Comparison of ENCODE assay signal across 10 mouse cellular contexts in the genomic region with DNA sequence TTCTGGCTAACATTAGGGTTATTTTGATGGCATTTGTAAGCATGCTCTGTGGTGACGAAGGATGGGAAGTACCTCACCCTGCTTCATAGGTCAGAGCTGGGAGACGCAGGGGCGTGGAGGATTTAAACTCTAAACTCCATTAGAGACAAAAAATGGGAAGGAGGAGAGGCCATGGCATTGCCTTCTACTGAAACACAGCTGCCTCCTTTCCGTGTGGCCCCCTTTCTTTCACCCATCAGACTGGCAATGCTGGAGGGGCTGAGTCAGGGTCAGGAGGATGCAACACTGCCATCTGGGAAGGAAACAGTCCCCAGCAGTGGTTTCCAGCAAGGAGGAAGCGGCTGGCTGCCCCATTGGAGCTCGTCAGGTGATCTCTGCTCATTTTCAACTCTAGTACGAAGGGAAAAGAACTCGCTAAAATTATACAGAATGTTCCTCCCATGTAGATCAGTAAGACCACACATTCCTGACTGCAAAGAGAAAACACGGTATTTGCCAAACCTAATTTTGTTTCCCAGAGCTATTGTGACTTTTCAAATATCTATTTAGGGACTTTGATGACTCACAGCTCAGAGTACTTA. TPM values are rescaled to one million over a fixed set of nuclear protein-coding genes. Genes with fewer than 3 reads are reported as not detected.
DNase-seq lines count a peak whose midpoint lies in the region; ATAC-seq and TF ChIP-seq lines count a peak whose summit lies in the region.
"Had no signal": no experiment of that assay in that cellular context is flagged by ENCODE, and none has a peak within 500 bp of the region (broad histone marks: within the 10 kb centered on the region; RNA-seq: fewer than 3 reads in every experiment).

No protein-coding gene starts in this region.

- peak overlapping the region; percentile 40; the same call in 1 of the 2 replicates for H3K27ac ChIP-seq in testis, adult 2 months (ENCODE audit: control insufficient read depth, insufficient read depth, low read depth, low read length)
- peak overlapping the region; percentile 73 for H3K27ac ChIP-seq in heart, embryonic 13.5 days (replicated peaks)
- H3K27ac ChIP-seq: limb, embryonic 10.5 days had no signal

- 54% methylated on average over 9 of the region's 9 CpGs for WGBS in heart, embryonic 13.5 days

- peak; percentile 54 for DNase-seq in heart, adult 18-20 months
- DNase-seq in heart, adult 8-10 months (ENCODE audit: low spot score) = no peak
- no peak for DNase-seq in testis, postnatal 10 days (ENCODE audit: low spot score)
- peak; percentile 93 for DNase-seq in telencephalon, adult 2 months (ENCODE audit: low read depth, low spot score)
- DNase-seq in adrenal gland, postnatal 14 days = no peak
- DNase-seq: gastrocnemius, postnatal 14 days; lung, embryonic 14.5 days had no signal

- no peak for ATAC-seq in heart, embryonic 13.5 days (ENCODE audit: extremely low read depth, insufficient number of reproducible peaks, low FRiP score, low TSS enrichment)

- H3K4me1 ChIP-seq in testis, adult 2 months (ENCODE audit: control insufficient read depth, insufficient read depth, low read length) = no peaks in the 10 kb centered on the region; the same call in 1 of the 2 replicates
- peaks cover 52% of the 10 kb centered on the region for H3K4me1 ChIP-seq in heart, embryonic 13.5 days

- H3K4me3 ChIP-seq in testis, adult 2 months (ENCODE audit: control insufficient read depth, low read depth, low read length) = no peak overlapping the region
- no peak overlapping the region for H3K4me3 ChIP-seq in heart, embryonic 13.5 days
- H3K4me3 ChIP-seq: limb, embryonic 10.5 days had no signal

- H3K27me3 ChIP-seq in testis, adult 2 months (ENCODE audit: control insufficient read depth, insufficient read depth, low read length) = no peaks in the 10 kb centered on the region
- no peaks in the 10 kb centered on the region for H3K27me3 ChIP-seq in heart, embryonic 13.5 days (replicated peaks)

- H3K36me3 ChIP-seq in testis, adult 2 months (ENCODE audit: control insufficient read depth, insufficient read depth, low read length) = no peaks in the 10 kb centered on the region
- H3K36me3 ChIP-seq in heart, embryonic 13.5 days = no peaks in the 10 kb centered on the region

- H3K9ac ChIP-seq in heart, embryonic 13.5 days = no peak overlapping the region
- H3K9ac ChIP-seq: lung, embryonic 14.5 days had no signal

- TF ChIP-seq CTCF in testis, adult 2 months (IDR thresholded peaks at IDR 0.05; ENCODE audit: control insufficient read depth, insufficient read depth, insufficient replicate concordance, low read depth, low read length) = no peak

- H3K9me3 ChIP-seq in heart, embryonic 13.5 days = no peaks in the 10 kb centered on the region
- H3K9me3 ChIP-seq: limb, embryonic 10.5 days had no signal

- no peak for TF ChIP-seq POLR2A in testis, adult 2 months (IDR thresholded peaks at IDR 0.05; ENCODE audit: control insufficient read depth, low read depth, low read length)

- H3K4me2 ChIP-seq in heart, embryonic 13.5 days = no peak overlapping the region
- H3K4me2 ChIP-seq: lung, embryonic 14.5 days had no signal

RNA-seq across cellular contexts. Expression of gene Plekho1, which starts 5.2 kb away (rescaled TPM):
- 10 to 100 TPM; 64.7 to 68.2 TPM for total RNA-seq in heart, adult 18-20 months (2021)
- total RNA-seq in heart, adult 8-10 months (2022) = 10 to 100 TPM; 55.7 to 68.3 (median 61.1) TPM
- polyA plus RNA-seq in testis, adult 2 months (2012; rRNA removed) = 43.8 and 55.7 TPM in 2 replicates
- 59.2 and 64.8 TPM in 2 replicates for polyA plus RNA-seq in heart, embryonic 13.5 days (2015; fragmentation: Nextera tagmentation; extraction: Ambion mirVana)
- total RNA-seq in adrenal gland, postnatal 14 days (2021) = 29.4 and 47.2 TPM in 2 replicates

RNA-seq across cellular contexts. Expression of gene Vps45, which starts 57.3 kb away (rescaled TPM):
- total RNA-seq in heart, adult 18-20 months (2021) = 10 to 100 TPM; 22.5 to 27.1 TPM
- 10 to 100 TPM; 27.2 to 33.8 (median 30.0) TPM for total RNA-seq in heart, adult 8-10 months (2022)
- polyA plus RNA-seq in testis, adult 2 months (2012; rRNA removed) = 3.3 and 4.1 TPM in 2 replicates
- polyA plus RNA-seq in heart, embryonic 13.5 days (2015; fragmentation: Nextera tagmentation; extraction: Ambion mirVana) = 33.6 and 34.9 TPM in 2 replicates
- total RNA-seq in adrenal gland, postnatal 14 days (2021) = 27.0 and 31.1 TPM in 2 replicates

Comparison
In these comparisons a context has a peak if more than half of its experiments do, and no peak if none do; other contexts are left out.
1. DNase-seq: peak in heart, adult 18-20 months (2 of 2) and telencephalon, adult 2 months (single experiment); none in heart, adult 8-10 months (single experiment), testis, postnatal 10 days (single experiment) and adrenal gland, postnatal 14 days (single experiment).